Mouse (Mus musculus): ENCODE measurements around the gene Slc3a2. TPM values are rescaled to one million over a fixed set of nuclear protein-coding genes. Genes with fewer than 3 reads are reported as not detected.

Slc3a2 gene
- polyA plus RNA-seq, 1 experiment from 2014 or later = 159 TPM

DNA sequence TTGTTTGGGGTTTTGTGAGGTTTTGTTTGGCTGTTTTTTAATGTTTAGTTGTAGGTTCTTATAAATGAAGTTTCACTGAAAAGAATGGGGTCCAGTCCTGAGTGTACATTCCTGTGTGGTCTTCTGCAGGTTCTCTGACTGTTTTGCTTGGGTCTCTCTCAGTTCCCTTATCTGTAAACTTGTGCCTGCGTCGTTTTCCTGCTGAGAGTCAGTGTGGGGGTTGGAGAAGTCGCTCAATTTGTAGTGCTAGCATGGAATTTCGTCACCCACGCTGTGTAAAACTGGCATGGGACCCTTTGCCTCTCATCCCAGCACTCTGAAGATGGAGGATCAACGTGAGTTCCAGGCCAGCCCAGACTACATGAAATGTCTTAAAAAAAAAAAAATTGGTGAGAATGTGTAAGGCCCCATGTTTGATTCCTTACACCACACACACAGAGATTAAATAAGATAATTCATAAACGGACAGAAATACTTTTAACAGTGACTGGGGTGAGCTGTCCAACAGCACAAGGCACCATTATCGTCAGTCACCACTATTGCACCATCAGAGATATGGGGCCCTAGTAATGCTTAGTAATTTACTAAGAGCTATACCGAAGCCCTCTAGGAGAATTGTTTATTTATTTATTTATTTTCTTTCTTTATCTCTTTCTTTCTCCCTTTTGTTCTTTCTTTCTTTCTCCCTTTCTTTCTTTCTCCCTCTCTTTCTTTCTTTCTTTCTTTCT is 49.7 kb downstream of the Slc3a2 start:
- ATAC-seq (ENCODE audit: low FRiP score) = no peak
- Histone ChIP-seq H3K36me3 (no peaks in the 10 kb centered on the region), H3K4me2 (no peak overlapping the region), H3K9me3 (replicated peaks) (no peaks in the 10 kb centered on the region), H3K4me1 (no peaks in the 10 kb centered on the region), H3K27ac (replicated peaks) (no peak overlapping the region), H3K27me3 (replicated peaks) (no peaks in the 10 kb centered on the region), H3K9ac (replicated peaks) (no peak overlapping the region), H3K4me3 (replicated peaks) (no peak overlapping the region)
- 73% methylated on average over 9 of the region's 9 CpGs for WGBS

DNA sequence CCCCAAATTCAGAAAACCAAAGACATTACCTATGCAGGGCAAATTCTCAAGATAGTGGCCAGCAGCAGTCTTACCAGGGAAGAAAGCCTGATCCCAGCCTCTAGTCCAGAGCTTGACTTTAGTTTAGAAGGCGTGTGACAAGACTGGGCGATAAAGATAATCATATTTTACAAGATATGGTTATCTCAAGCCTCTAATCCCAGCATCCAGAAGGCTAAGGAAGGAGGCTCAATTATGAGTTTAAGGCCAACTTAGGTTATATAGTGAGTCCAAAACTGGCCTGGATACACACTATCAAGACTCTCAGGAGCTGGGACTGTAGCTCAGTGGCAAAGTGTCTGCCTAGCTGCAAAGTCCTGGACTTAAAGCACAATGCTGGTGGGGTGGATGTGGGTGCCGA is 50.3 kb downstream of the Slc3a2 start:
- H3K4me3 ChIP-seq (replicated peaks) = no peak overlapping the region
- H3K4me1 ChIP-seq = no peaks in the 10 kb centered on the region
- H3K9ac ChIP-seq (replicated peaks) = no peak overlapping the region
- H3K27me3 ChIP-seq (replicated peaks) = no peaks in the 10 kb centered on the region
- H3K4me2 ChIP-seq = no peak overlapping the region
- no peak for ATAC-seq (ENCODE audit: low FRiP score)
- H3K36me3 ChIP-seq = no peaks in the 10 kb centered on the region
- 95% methylated on average over 3 of the region's 3 CpGs for WGBS
- no peaks in the 10 kb centered on the region for H3K9me3 ChIP-seq (replicated peaks)
- no peak overlapping the region for H3K27ac ChIP-seq (replicated peaks)

DNA sequence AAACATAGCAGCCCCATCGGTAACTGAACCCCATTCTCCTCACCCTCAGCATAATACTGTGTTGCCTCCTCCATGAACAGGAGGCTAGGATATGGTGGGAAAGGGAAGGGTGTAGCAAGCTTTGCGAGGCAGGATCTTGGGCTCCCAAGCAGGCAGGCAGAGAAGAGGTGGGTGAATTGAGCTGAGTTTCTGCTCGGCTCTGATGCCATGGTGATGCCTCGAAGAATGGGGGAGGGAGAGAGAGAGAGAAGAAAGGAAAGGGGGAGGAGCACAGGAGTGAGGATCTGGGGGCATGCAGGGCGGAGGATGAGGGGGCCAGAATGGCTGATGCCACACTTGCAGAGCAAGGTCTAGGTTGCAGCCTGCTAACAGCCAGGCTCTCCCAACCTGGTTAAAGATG is 57.4 kb downstream of the Slc3a2 start:
- Histone ChIP-seq H3K27ac (replicated peaks) (no peak overlapping the region), H3K36me3 (no peaks in the 10 kb centered on the region), H3K9ac (replicated peaks) (no peak overlapping the region), H3K4me3 (replicated peaks) (no peak overlapping the region), H3K27me3 (replicated peaks) (no peaks in the 10 kb centered on the region; the same call in 1 of the 2 replicates), H3K4me2 (no peak overlapping the region), H3K9me3 (replicated peaks) (no peaks in the 10 kb centered on the region), H3K4me1 (peaks cover 14% of the 10 kb centered on the region)
- ATAC-seq (ENCODE audit: low FRiP score) = no peak
- 58% methylated on average over 5 of the region's 5 CpGs for WGBS

DNA sequence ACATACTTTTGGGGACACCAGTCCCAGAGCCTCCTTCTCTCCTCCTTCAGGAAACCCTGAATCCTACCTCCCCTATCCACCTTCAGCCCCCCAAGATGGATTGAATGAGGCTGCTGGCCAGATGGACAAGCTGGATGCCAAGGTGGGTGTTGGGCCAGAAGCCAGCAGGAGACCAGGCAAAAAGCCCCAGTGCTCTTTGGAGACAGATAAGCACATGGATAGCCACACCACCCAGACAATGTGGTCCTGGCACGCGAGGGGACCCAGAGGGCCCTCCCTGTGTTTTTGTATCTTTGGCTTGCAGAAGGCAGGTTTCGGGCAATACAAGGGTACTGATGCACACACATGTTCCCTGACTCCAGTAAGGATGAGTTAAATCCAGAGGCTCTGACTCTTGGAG is 58.3 kb downstream of the Slc3a2 start:
- no peak overlapping the region for H3K4me3 ChIP-seq (replicated peaks)
- H3K27ac ChIP-seq (replicated peaks) = no peak overlapping the region
- H3K9ac ChIP-seq (replicated peaks) = no peak overlapping the region
- peaks cover 14% of the 10 kb centered on the region for H3K4me1 ChIP-seq
- no peaks in the 10 kb centered on the region for H3K36me3 ChIP-seq
- H3K4me2 ChIP-seq = no peak overlapping the region
- no peaks in the 10 kb centered on the region for H3K9me3 ChIP-seq (replicated peaks)
- WGBS = 84% methylated on average over 3 of the region's 3 CpGs
- no peak for ATAC-seq (ENCODE audit: low FRiP score)
- no peaks in the 10 kb centered on the region; the same call in 1 of the 2 replicates for H3K27me3 ChIP-seq (replicated peaks)

DNA sequence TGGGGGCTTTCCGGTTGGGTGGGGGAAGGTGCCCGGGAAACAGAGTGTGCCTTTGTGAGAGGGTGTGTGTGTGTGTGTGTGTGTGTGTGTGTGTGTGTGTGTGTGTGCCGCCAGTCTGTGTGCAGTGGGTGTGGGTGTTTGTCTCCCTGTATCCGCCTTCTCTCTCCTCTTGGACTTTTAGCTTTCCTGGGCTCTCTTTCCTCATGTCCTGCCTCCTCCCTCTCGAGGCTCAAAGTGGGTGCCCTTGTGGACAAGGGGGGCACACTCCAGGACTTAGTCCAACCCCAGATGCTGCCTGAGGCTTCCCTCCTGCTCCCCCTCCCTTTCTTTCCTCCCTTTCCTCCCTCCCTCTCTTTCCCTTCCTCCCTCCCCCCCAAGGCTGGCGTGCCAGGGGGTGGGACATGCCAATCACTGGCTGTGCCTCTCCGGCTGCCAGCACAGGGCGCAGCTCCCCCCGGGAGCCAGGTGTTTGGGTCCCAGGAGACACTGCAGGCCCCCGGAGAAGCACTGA is 59.2 kb downstream of the Slc3a2 start:
- Histone ChIP-seq H3K4me3 (replicated peaks) (no peak overlapping the region), H3K27ac (replicated peaks) (no peak overlapping the region), H3K9ac (replicated peaks) (no peak overlapping the region), H3K36me3 (no peaks in the 10 kb centered on the region), H3K27me3 (replicated peaks) (no peaks in the 10 kb centered on the region; the same call in 1 of the 2 replicates), H3K4me2 (peak overlapping the region; percentile 17; the same call in 1 of the 2 replicates), H3K4me1 (peaks cover 14% of the 10 kb centered on the region), H3K9me3 (replicated peaks) (no peaks in the 10 kb centered on the region)
- WGBS = 50% methylated on average over 9 of the region's 10 CpGs
- ATAC-seq (ENCODE audit: low FRiP score) = no peak

DNA sequence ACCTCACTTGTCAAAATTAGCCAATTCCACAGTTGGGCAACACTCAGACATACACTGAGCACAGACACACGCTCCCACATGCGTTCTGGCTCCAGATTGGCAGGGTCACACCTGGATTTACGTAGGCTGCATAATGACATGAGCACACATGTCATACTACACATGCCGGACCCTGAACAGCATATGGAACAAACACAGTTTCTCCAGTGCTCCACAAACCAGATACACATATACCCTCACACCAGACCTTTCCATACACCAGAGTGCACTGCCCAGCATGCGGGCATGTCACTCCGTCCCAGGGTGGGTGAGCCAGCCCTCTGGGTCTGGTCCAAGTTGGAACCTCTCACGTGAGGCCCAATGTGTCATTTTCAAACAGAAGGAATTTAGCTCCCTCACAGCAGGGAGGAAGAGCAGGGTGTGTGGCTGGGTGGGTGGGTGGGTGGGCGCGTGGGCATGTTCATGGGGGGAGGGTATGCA is 59.8 kb downstream of the Slc3a2 start, which contains the start of gene Chrm1:
Gene Chrm1 (plus strand): TSS at position 430 of the 480 bp plus-strand sequence.
- peaks cover 14% of the 10 kb centered on the region for H3K4me1 ChIP-seq
- no peaks in the 10 kb centered on the region for H3K36me3 ChIP-seq
- no peaks in the 10 kb centered on the region for H3K9me3 ChIP-seq (replicated peaks)
- peak within 1 kb of the TSS; percentile 95 for H3K4me2 ChIP-seq
- H3K27me3 ChIP-seq (replicated peaks) = no peaks in the 10 kb centered on the region; the same call in 1 of the 2 replicates
- no peak within 1 kb of the TSS for H3K27ac ChIP-seq (replicated peaks)
- no peak for ATAC-seq (ENCODE audit: low FRiP score)
- no peak within 1 kb of the TSS for H3K9ac ChIP-seq (replicated peaks)
- WGBS = 75% methylated on average over 9 of the region's 9 CpGs
- H3K4me3 ChIP-seq (replicated peaks) = 0 out of 2 replicates have a peak within 1 kb of the TSS, but pooled peaks have one; percentile 48

DNA sequence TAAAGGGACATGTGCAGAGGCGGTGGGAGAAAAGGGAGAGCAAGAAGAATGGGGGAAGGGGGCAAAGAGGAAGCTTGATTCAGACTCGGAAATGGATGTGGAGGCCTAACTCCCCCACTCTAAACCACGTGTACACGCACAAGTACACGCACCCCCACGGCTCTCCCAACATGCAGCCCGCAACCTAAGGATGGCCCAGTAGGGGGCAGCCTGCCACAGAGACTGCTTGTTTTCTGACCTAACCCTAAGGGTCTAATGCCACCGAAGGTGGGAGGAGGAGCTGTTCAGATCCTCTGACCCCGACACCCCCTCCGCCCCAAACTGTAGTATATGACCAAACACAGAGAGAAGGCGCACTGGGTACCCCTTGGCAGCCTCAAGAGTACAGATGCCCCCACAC is 60.8 kb downstream of the Slc3a2 start:
- H3K36me3 ChIP-seq = no peaks in the 10 kb centered on the region
- peak overlapping the region; percentile 63 for H3K27ac ChIP-seq (replicated peaks)
- 5% methylated on average over 11 of the region's 11 CpGs for WGBS
- H3K4me1 ChIP-seq = peaks cover 14% of the 10 kb centered on the region
- H3K9ac ChIP-seq (replicated peaks) = peak overlapping the region; percentile 62; the same call in 1 of the 2 replicates
- H3K27me3 ChIP-seq (replicated peaks) = no peaks in the 10 kb centered on the region; the same call in 1 of the 2 replicates
- peak overlapping the region; percentile 95 for H3K4me2 ChIP-seq
- H3K4me3 ChIP-seq (replicated peaks) = peak overlapping the region; percentile 48
- no peaks in the 10 kb centered on the region for H3K9me3 ChIP-seq (replicated peaks)
- ATAC-seq (ENCODE audit: low FRiP score) = peak; percentile 84

DNA sequence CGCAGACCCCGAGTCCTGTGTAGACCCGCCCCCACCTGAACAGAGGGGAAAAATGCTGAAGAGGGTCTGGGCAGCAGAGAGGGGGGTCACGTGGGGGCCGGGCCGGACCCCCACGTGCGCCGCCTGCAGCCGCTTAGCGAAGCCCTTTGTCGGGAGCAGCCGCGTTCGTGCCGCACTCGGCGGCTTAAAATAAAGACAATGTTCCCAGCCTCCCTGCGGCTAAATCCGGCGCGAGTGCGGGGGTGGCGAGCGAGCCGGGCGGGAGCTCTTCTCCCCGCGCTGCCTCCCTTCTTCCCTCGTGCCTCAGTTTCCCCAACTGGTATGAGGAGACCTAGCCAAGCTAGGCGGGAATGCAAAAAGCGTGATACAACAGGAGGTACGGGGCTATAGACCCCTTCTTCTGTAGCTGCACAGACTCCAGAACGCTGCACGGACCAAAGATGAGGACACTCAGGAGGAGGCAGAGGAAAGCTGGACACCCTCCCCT is 61.3 kb downstream of the Slc3a2 start:
- H3K36me3 ChIP-seq = no peaks in the 10 kb centered on the region
- H3K27me3 ChIP-seq (replicated peaks) = no peaks in the 10 kb centered on the region; the same call in 1 of the 2 replicates
- peak overlapping the region; percentile 48 for H3K4me3 ChIP-seq (replicated peaks)
- peak overlapping the region; percentile 95 for H3K4me2 ChIP-seq
- H3K27ac ChIP-seq (replicated peaks) = peak overlapping the region; percentile 63
- H3K4me1 ChIP-seq = peaks cover 14% of the 10 kb centered on the region
- no peaks in the 10 kb centered on the region for H3K9me3 ChIP-seq (replicated peaks)
- peak overlapping the region; percentile 62 for H3K9ac ChIP-seq (replicated peaks)
- peak; percentile 72 for ATAC-seq (ENCODE audit: low FRiP score)
- WGBS = under 1% methylated on average over 35 of the region's 35 CpGs

Small RNAs within 50 kb of the gene (microRNA-seq; reads per million reads assigned to microRNA genes)
- gene Mir6992 = not detected

Other genes starting within 250 kb of the Slc3a2 start
- 9.1 and 10.7 TPM in 2 replicates for gene Slc22a8, start 132.1 kb downstream of the Slc3a2 start, polyA plus RNA-seq (2015; fragmentation: Nextera tagmentation; extraction: Ambion mirVana)
- 0.82 and 1.8 TPM in 2 replicates for gene Slc22a6, start 105.3 kb downstream of the Slc3a2 start, polyA plus RNA-seq (2015; fragmentation: Nextera tagmentation; extraction: Ambion mirVana)
- 0.35 and 0.70 TPM in 2 replicates for gene Chrm1, start 59.6 kb downstream of the Slc3a2 start, polyA plus RNA-seq (2015; fragmentation: Nextera tagmentation; extraction: Ambion mirVana)
- 91.0 and 95.2 TPM in 2 replicates for gene Wdr74, start 12.5 kb upstream of the Slc3a2 start, polyA plus RNA-seq (2015; fragmentation: Nextera tagmentation; extraction: Ambion mirVana)
- gene 1700092M07Rik, start 17.3 kb upstream of the Slc3a2 start, polyA plus RNA-seq (2015; fragmentation: Nextera tagmentation; extraction: Ambion mirVana) = 1.5 and 2.2 TPM in 2 replicates
- gene Stx5a, start 18.0 kb upstream of the Slc3a2 start, polyA plus RNA-seq (2015; fragmentation: Nextera tagmentation; extraction: Ambion mirVana) = 124 and 127 TPM in 2 replicates
- 127 and 140 TPM in 2 replicates for gene Nxf1, start 33.7 kb upstream of the Slc3a2 start, polyA plus RNA-seq (2015; fragmentation: Nextera tagmentation; extraction: Ambion mirVana)
- gene Tmem223, start 47.6 kb upstream of the Slc3a2 start, polyA plus RNA-seq (2015; fragmentation: Nextera tagmentation; extraction: Ambion mirVana) = 218 and 235 TPM in 2 replicates
- 28.2 and 46.3 TPM in 2 replicates for gene Tmem179b, start 51.1 kb upstream of the Slc3a2 start, polyA plus RNA-seq (2015; fragmentation: Nextera tagmentation; extraction: Ambion mirVana)
- 28.5 and 29.4 TPM in 2 replicates for gene Taf6l, start 63.0 kb upstream of the Slc3a2 start, polyA plus RNA-seq (2015; fragmentation: Nextera tagmentation; extraction: Ambion mirVana)
- 143 and 147 TPM in 2 replicates for gene Polr2g, start 75.2 kb upstream of the Slc3a2 start, polyA plus RNA-seq (2015; fragmentation: Nextera tagmentation; extraction: Ambion mirVana)
- 6.5 TPM in 2 replicates for gene Zbtb3, start 79.2 kb upstream of the Slc3a2 start, polyA plus RNA-seq (2015; fragmentation: Nextera tagmentation; extraction: Ambion mirVana)
- gene Ttc9c, start 96.0 kb upstream of the Slc3a2 start, polyA plus RNA-seq (2015; fragmentation: Nextera tagmentation; extraction: Ambion mirVana) = 54.2 and 57.3 TPM in 2 replicates
- gene Hnrnpul2, start 96.6 kb upstream of the Slc3a2 start, polyA plus RNA-seq (2015; fragmentation: Nextera tagmentation; extraction: Ambion mirVana) = 5.1 and 5.9 TPM in 2 replicates
- not detected in 2 replicates for gene AC129217.1, start 106.4 kb upstream of the Slc3a2 start, polyA plus RNA-seq (2015; fragmentation: Nextera tagmentation; extraction: Ambion mirVana)
- gene Bscl2, start 114.1 kb upstream of the Slc3a2 start, polyA plus RNA-seq (2015; fragmentation: Nextera tagmentation; extraction: Ambion mirVana) = 107 and 110 TPM in 2 replicates
- 414 and 512 TPM in 2 replicates for gene Gng3, start 115.8 kb upstream of the Slc3a2 start, polyA plus RNA-seq (2015; fragmentation: Nextera tagmentation; extraction: Ambion mirVana)
- gene Lrrn4cl, start 127.4 kb upstream of the Slc3a2 start, polyA plus RNA-seq (2015; fragmentation: Nextera tagmentation; extraction: Ambion mirVana) = 1.1 and 1.4 TPM in 2 replicates
- gene Ubxn1, start 148.1 kb upstream of the Slc3a2 start, polyA plus RNA-seq (2015; fragmentation: Nextera tagmentation; extraction: Ambion mirVana) = 138 and 156 TPM in 2 replicates
- 62.6 and 65.7 TPM in 2 replicates for gene Uqcc3, start 157.6 kb upstream of the Slc3a2 start, polyA plus RNA-seq (2015; fragmentation: Nextera tagmentation; extraction: Ambion mirVana)
- gene Lbhd1, start 160.4 kb upstream of the Slc3a2 start, polyA plus RNA-seq (2015; fragmentation: Nextera tagmentation; extraction: Ambion mirVana) = 44.5 and 47.3 TPM in 2 replicates
- not detected in 2 replicates for gene Gm49403, start 160.6 kb upstream of the Slc3a2 start, polyA plus RNA-seq (2015; fragmentation: Nextera tagmentation; extraction: Ambion mirVana)
- 40.1 and 48.2 TPM in 2 replicates for gene 1810009A15Rik, start 165.5 kb upstream of the Slc3a2 start, polyA plus RNA-seq (2015; fragmentation: Nextera tagmentation; extraction: Ambion mirVana)
- gene Gm49416, start 165.6 kb upstream of the Slc3a2 start, polyA plus RNA-seq (2015; fragmentation: Nextera tagmentation; extraction: Ambion mirVana) = 0.27 and 0.45 TPM in 2 replicates
- 31.0 and 35.4 TPM in 2 replicates for gene Ints5, start 169.6 kb upstream of the Slc3a2 start, polyA plus RNA-seq (2015; fragmentation: Nextera tagmentation; extraction: Ambion mirVana)
- 75.4 and 82.2 TPM in 2 replicates for gene Ganab, start 174.7 kb upstream of the Slc3a2 start, polyA plus RNA-seq (2015; fragmentation: Nextera tagmentation; extraction: Ambion mirVana)
- 80.4 and 89.1 TPM in 2 replicates for gene B3gat3, start 197.0 kb upstream of the Slc3a2 start, polyA plus RNA-seq (2015; fragmentation: Nextera tagmentation; extraction: Ambion mirVana)
- gene Rom1, start 206.0 kb upstream of the Slc3a2 start, polyA plus RNA-seq (2015; fragmentation: Nextera tagmentation; extraction: Ambion mirVana) = 3.0 and 3.2 TPM in 2 replicates
- gene Eml3, start 206.2 kb upstream of the Slc3a2 start, polyA plus RNA-seq (2015; fragmentation: Nextera tagmentation; extraction: Ambion mirVana) = 13.9 and 17.1 TPM in 2 replicates
- 94.8 and 117 TPM in 2 replicates for gene Mta2, start 218.5 kb upstream of the Slc3a2 start, polyA plus RNA-seq (2015; fragmentation: Nextera tagmentation; extraction: Ambion mirVana)
- gene Tut1, start 230.5 kb upstream of the Slc3a2 start, polyA plus RNA-seq (2015; fragmentation: Nextera tagmentation; extraction: Ambion mirVana) = 25.4 and 26.0 TPM in 2 replicates
- gene Eef1g, start 243.7 kb upstream of the Slc3a2 start, polyA plus RNA-seq (2015; fragmentation: Nextera tagmentation; extraction: Ambion mirVana) = 291 and 348 TPM in 2 replicates

Data from neural tube, embryonic 15.5 days (tissue).